Mouse (Mus musculus): Measurements from ENCODE around the gene Akap17b. TPM values are rescaled to one million over a fixed set of nuclear protein-coding genes. Genes with fewer than 3 reads are reported as not detected.
"Not testable (repeated sequence)": the region's sequence is repeated elsewhere in the genome, so short reads cannot be mapped to it uniquely, and the experiment has no call there.

The Akap17b gene
- polyA plus RNA-seq, 1 experiment from 2014 or later: 3.4 TPM

GRCm38 (mm10) chrX:36598861-36599344 lies 46.3 kb downstream of the Akap17b start:
- TF ChIP-seq CTCF (IDR thresholded peaks at IDR 0.05; ENCODE audit: low read depth): no peak
- 0 out of 2 replicates have a peak, but pooled peaks have one; percentile 20 for ATAC-seq
- H3K4me2 ChIP-seq (replicated peaks; ENCODE audit: low read depth): peak overlapping the region; percentile 62
- WGBS: 31% methylated on average over 14 of the region's 14 CpGs
- no peaks in the 10 kb centered on the region for H3K4me1 ChIP-seq (replicated peaks; ENCODE audit: control insufficient read depth, insufficient read depth, low read length)
- H3K9ac ChIP-seq (ENCODE audit: low read depth, low read length): peak overlapping the region; percentile 74
- H3K27ac ChIP-seq (ENCODE audit: low read depth, low read length): peak overlapping the region; percentile 78; the same call in 1 of the 2 replicates
- H3K9me3 ChIP-seq (ENCODE audit: control insufficient read depth): no peaks in the 10 kb centered on the region
- peak overlapping the region; percentile 63 for H3K4me3 ChIP-seq (ENCODE audit: low read depth, low read length)
- no peaks in the 10 kb centered on the region for H3K36me3 ChIP-seq (ENCODE audit: control insufficient read depth, insufficient read depth)
- no peaks in the 10 kb centered on the region for H3K27me3 ChIP-seq (replicated peaks; ENCODE audit: control insufficient read depth, insufficient read depth, low read length)

GRCm38 (mm10) chrX:36598390-36598810 lies 46.8 kb downstream of the Akap17b start:
- peak; percentile 53 for ATAC-seq
- TF ChIP-seq CTCF (IDR thresholded peaks at IDR 0.05; ENCODE audit: low read depth): no peak
- Histone ChIP-seq H3K27ac (ENCODE audit: low read depth, low read length) (peak overlapping the region; percentile 78), H3K9ac (ENCODE audit: low read depth, low read length) (peak overlapping the region; percentile 74), H3K4me1 (replicated peaks; ENCODE audit: control insufficient read depth, insufficient read depth, low read length) (no peaks in the 10 kb centered on the region), H3K4me2 (replicated peaks; ENCODE audit: low read depth) (peak overlapping the region; percentile 62), H3K9me3 (ENCODE audit: control insufficient read depth) (no peaks in the 10 kb centered on the region), H3K27me3 (replicated peaks; ENCODE audit: control insufficient read depth, insufficient read depth, low read length) (no peaks in the 10 kb centered on the region), H3K4me3 (ENCODE audit: low read depth, low read length) (peak overlapping the region; percentile 63), H3K36me3 (ENCODE audit: control insufficient read depth, insufficient read depth) (no peaks in the 10 kb centered on the region)
- 26% methylated on average over 41 of the region's 41 CpGs for WGBS

- H3K27me3 ChIP-seq (replicated peaks; ENCODE audit: control insufficient read depth, insufficient read depth, low read length): no peaks in the 10 kb centered on the region
- no peak for TF ChIP-seq CTCF (IDR thresholded peaks at IDR 0.05; ENCODE audit: low read depth)
- H3K9me3 ChIP-seq (ENCODE audit: control insufficient read depth): no peaks in the 10 kb centered on the region
- peak; percentile 93 for ATAC-seq
- peak within 1 kb of the TSS; percentile 62 for H3K4me2 ChIP-seq (replicated peaks; ENCODE audit: low read depth)
- no peaks in the 10 kb centered on the region for H3K4me1 ChIP-seq (replicated peaks; ENCODE audit: control insufficient read depth, insufficient read depth, low read length)
- H3K9ac ChIP-seq (ENCODE audit: low read depth, low read length): peak within 1 kb of the TSS; percentile 74
- no peaks in the 10 kb centered on the region for H3K36me3 ChIP-seq (ENCODE audit: control insufficient read depth, insufficient read depth)
- peak within 1 kb of the TSS; percentile 63 for H3K4me3 ChIP-seq (ENCODE audit: low read depth, low read length)
- 20% methylated on average over 32 of the region's 45 CpGs for WGBS
- H3K27ac ChIP-seq (ENCODE audit: low read depth, low read length): peak within 1 kb of the TSS; percentile 78
These were observed 47.3 kb downstream of the Akap17b start, which contains the start of gene Pgrmc1 for GRCm38 (mm10) chrX:36597707-36598389. Pgrmc1 (plus strand) TSS chrX:36598206.

GRCm38 (mm10) chrX:36596483-36597120 lies 48.6 kb downstream of the Akap17b start:
- not testable (repeated sequence) for H3K9me3 ChIP-seq (ENCODE audit: control insufficient read depth); H3K27me3 ChIP-seq (replicated peaks; ENCODE audit: control insufficient read depth, insufficient read depth, low read length); H3K27ac ChIP-seq (ENCODE audit: low read depth, low read length); H3K4me1 ChIP-seq (replicated peaks; ENCODE audit: control insufficient read depth, insufficient read depth, low read length); H3K36me3 ChIP-seq (ENCODE audit: control insufficient read depth, insufficient read depth); ATAC-seq; H3K9ac ChIP-seq (ENCODE audit: low read depth, low read length); H3K4me2 ChIP-seq (replicated peaks; ENCODE audit: low read depth); H3K4me3 ChIP-seq (ENCODE audit: low read depth, low read length)
- 82% methylated on average over 3 of the region's 5 CpGs for WGBS

- Histone ChIP-seq H3K9me3 (ENCODE audit: control insufficient read depth) (no peaks in the 10 kb centered on the region), H3K4me3 (ENCODE audit: low read depth, low read length) (no peak overlapping the region), H3K4me1 (replicated peaks; ENCODE audit: control insufficient read depth, insufficient read depth, low read length) (no peaks in the 10 kb centered on the region), H3K36me3 (ENCODE audit: control insufficient read depth, insufficient read depth) (no peaks in the 10 kb centered on the region), H3K27me3 (replicated peaks; ENCODE audit: control insufficient read depth, insufficient read depth, low read length) (no peaks in the 10 kb centered on the region), H3K27ac (ENCODE audit: low read depth, low read length) (no peak overlapping the region), H3K4me2 (replicated peaks; ENCODE audit: low read depth) (no peak overlapping the region), H3K9ac (ENCODE audit: low read depth, low read length) (no peak overlapping the region)
- WGBS: 82% methylated on average over 3 of the region's 3 CpGs
- no peak for TF ChIP-seq CTCF (IDR thresholded peaks at IDR 0.05; ENCODE audit: low read depth)
- ATAC-seq: no peak
These were observed 49.9 kb downstream of the Akap17b start for GRCm38 (mm10) chrX:36595247-36595646.

GRCm38 (mm10) chrX:36591539-36591938 lies 53.7 kb downstream of the Akap17b start:
- no peak overlapping the region for H3K27ac ChIP-seq (ENCODE audit: low read depth, low read length)
- H3K27me3 ChIP-seq (replicated peaks; ENCODE audit: control insufficient read depth, insufficient read depth, low read length): no peaks in the 10 kb centered on the region
- H3K4me2 ChIP-seq (replicated peaks; ENCODE audit: low read depth): no peak overlapping the region
- H3K9ac ChIP-seq (ENCODE audit: low read depth, low read length): no peak overlapping the region
- WGBS: 47% methylated on average over 4 of the region's 4 CpGs
- H3K4me1 ChIP-seq (replicated peaks; ENCODE audit: control insufficient read depth, insufficient read depth, low read length): no peaks in the 10 kb centered on the region
- H3K9me3 ChIP-seq (ENCODE audit: control insufficient read depth): no peaks in the 10 kb centered on the region
- no peaks in the 10 kb centered on the region for H3K36me3 ChIP-seq (ENCODE audit: control insufficient read depth, insufficient read depth)
- TF ChIP-seq CTCF (IDR thresholded peaks at IDR 0.05; ENCODE audit: low read depth): no peak
- peak; percentile 67 for ATAC-seq
- no peak overlapping the region for H3K4me3 ChIP-seq (ENCODE audit: low read depth, low read length)
